Mouse (Mus musculus) stomach, adult 2 months (tissue): ENCODE results near the gene Krtap4-7. TPM values are rescaled to one million over a fixed set of nuclear protein-coding genes. Genes with fewer than 3 reads are reported as not detected.

Experiments used
- polyA plus RNA-seq: library from polyadenylated mRNA; depleted of rRNA; stranded (reverse); fragments of >200 nt; gene quantifications from 2 replicates; pipeline ENCODE4 v1.2.3, GENCODE M21; 2012; rRNA removed

Krtap4-7 gene
- polyA plus RNA-seq = not detected in 2 replicates

DNA sequence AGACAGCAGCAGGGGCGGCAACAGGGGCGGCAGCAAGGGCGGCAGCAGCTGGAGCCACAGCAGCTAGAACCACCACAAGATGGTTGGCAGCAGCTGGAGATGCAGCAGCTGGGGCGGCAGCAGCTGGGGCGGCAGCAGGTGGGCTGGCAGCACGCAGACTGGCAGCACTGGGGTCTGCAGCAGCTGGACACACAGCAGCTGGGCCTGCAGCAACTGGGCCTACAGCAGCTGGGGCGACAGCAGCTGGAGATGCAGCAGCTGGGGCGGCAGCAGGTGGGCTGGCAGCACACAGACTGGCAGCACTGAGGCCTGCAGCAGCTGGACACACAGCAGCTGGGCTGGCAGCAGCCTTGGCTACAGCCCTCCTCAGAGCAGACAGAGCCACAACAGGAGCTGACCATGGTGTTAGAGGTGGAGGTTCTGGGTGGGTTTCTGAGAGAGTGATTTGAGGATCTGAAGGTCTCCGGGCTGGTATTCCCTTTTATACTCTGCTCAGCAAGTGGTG, at the start of gene Krtap4-7:
Gene Krtap4-7 (minus strand): TSS at position 455 of the 505 bp plus-strand sequence.

GRCm38 (mm10) chr11:99690463-99690862, 46.6 kb upstream of the Krtap4-7 start, which contains the start of gene Gm14190:
Gene Gm14190, minus strand, starts transcription at chr11:99690740.

DNA sequence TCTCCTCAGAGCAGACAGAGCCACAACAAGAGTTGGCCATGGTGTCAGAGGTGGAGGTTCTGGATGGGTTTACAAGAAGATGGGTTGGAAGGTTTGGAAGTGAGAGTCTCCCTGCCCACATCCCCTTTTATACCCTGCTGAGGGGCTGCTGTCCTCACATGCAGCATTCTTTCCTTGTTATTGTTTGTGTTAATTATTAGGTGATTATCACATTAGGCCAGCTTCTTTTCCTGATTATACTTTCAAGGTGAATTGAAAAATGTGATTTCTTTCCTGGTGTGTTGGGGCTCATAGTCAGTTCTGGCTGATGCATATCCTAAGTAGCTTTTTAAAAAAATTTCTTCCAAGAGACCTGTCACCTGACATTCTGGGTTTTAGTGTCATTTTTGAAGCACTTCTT, 22.0 kb upstream of the Krtap4-7 start, which contains the start of gene Krtap4-6:
Gene Krtap4-6 (minus strand): TSS at position 101 of the 400 bp plus-strand sequence.

DNA sequence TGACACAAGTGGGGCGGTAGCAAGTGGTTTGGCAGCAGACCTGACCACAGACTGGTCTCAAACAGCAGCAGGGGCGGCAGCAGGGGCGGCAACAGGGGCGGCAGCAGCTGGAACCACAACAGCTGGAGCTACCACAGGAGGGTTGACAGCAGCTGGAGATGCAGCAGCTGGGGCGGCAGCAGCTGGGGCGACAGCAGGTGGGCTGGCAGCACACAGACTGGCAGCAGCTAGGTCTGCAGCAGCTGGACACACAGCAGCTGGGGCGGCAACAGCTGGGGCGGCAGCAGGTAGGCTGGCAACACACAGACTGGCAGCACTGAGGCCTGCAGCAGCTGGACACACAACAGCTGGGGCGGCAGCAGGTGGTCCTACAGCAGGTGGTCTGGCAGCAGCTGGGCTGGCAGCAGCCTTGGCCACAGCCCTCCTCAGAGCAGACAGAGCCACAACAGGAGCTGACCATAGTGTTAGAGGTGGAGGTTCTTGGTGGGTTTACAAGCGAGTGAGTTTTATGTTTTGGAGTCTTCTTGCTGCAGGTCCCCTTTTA, 14.7 kb upstream of the Krtap4-7 start, which contains the start of gene Gm11563:
Gene Gm11563 (minus strand): TSS at position 494 of the 544 bp plus-strand sequence.

GRCm38 (mm10) chr11:99650136-99650535, 6.2 kb upstream of the Krtap4-7 start, which contains the start of gene Gm11555:
Gene Gm11555, minus strand, starts transcription at chr11:99650236.

DNA sequence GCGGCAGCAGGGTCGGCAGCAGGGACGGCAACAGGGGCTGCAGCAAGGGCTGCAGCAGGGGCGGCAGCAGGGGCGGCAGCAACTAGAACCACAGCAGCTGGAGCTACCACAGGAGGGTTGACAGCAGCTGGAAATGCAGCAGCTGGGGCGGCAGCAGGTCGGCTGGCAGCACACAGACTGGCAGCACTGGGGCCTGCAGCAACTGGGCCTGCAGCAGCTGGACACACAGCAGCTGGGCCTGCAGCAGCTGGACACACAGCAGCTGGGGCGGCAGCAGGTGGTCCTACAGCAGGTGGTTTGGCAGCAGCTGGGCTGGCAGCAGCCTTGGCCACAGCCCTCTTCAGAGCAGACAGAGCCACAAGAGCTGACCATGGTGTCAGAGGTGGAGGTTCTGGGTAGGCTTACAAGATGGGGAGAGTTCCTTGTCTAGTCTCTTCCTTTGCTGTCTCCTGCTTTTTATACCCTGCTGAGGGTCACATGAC, 9.2 kb downstream of the Krtap4-7 start, which contains the start of gene Krtap4-2:
Gene Krtap4-2 (minus strand): TSS at position 432 of the 482 bp plus-strand sequence.

GRCm38 (mm10) chr11:99628138-99628537, 15.8 kb downstream of the Krtap4-7 start, which contains the start of gene Krtap4-1:
Gene Krtap4-1, minus strand, starts transcription at chr11:99628238.

GRCm38 (mm10) chr11:99620335-99620734, 23.6 kb downstream of the Krtap4-7 start, which contains the start of gene Gm11562:
Gene Gm11562, minus strand, starts transcription at chr11:99620435.

GRCm38 (mm10) chr11:99614796-99615363, 29.0 kb downstream of the Krtap4-7 start, which contains the start of gene Krtap2-4:
Gene Krtap2-4, minus strand, starts transcription at chr11:99614846.

DNA sequence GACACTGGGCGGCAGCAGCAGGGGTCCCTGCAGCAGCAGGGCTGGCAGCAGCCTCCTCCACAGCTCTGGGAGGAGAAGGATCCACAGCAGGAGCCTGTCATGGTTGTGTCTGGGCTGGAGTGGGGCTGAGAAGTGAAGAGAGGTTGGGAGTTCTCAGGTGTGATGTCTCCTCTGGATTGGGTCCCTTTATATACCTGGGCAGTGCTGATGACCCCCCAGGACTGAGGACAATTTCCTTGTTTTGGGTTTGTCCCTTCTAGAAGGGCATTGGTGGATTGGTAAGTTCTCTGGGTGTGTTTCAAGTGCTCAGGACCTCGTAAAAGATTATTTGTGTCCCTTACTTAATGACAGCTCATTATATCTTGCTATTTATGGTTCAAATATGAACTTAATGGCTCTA, 33.8 kb downstream of the Krtap4-7 start, which contains the start of gene Gm11937:
Gene Gm11937 (minus strand): TSS at position 101 of the 400 bp plus-strand sequence.

GRCm38 (mm10) chr11:99603208-99603607, 40.7 kb downstream of the Krtap4-7 start, which contains the start of gene Gm11938:
Gene Gm11938, minus strand, starts transcription at chr11:99603308.

DNA sequence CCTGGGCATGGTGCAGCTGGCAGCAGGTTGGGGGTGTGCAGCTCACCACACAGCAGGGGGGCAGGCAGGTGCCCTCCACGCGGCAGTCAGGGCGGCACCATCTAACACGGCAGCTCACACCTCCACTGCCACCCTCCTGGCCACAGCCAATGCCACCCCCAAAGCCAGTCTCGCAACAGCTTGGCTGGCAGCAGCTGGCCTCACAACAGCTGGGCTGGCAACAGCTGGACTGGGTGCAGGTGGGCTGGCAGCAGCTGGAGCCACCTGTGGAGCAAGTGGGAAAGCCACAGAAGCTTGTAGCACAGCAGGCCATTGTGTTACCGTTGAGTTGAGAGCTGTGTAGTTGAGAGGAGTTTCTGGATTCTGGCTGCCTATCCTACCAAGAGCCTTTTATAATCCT, 46.1 kb downstream of the Krtap4-7 start, which contains the start of gene Krtap9-3:
Gene Krtap9-3 (minus strand): TSS at position 364 of the 400 bp plus-strand sequence.

Other genes starting within 250 kb of the Krtap4-7 start
- gene Krt12, start 221.8 kb downstream of the Krtap4-7 start, polyA plus RNA-seq = 0.58 and 0.89 TPM in 2 replicates
- 24.2 and 29.7 TPM in 2 replicates for gene Krt20, start 205.9 kb downstream of the Krtap4-7 start, polyA plus RNA-seq
- gene Krt23, start 151.0 kb downstream of the Krtap4-7 start, polyA plus RNA-seq = 108 and 113 TPM in 2 replicates
- not detected in 2 replicates for gene Krt39, start 122.8 kb downstream of the Krtap4-7 start, polyA plus RNA-seq
- not detected in 2 replicates for gene Krt40, start 100.9 kb downstream of the Krtap4-7 start, polyA plus RNA-seq
- 0.44 TPM in 1 of 2 replicates, not detected in the other for gene Krtap3-3, start 93.2 kb downstream of the Krtap4-7 start, polyA plus RNA-seq
- gene Krtap3-2, start 87.2 kb downstream of the Krtap4-7 start, polyA plus RNA-seq = 0.81 and 3.3 TPM in 2 replicates
- not detected in 2 replicates for gene Gm11939, start 84.6 kb downstream of the Krtap4-7 start, polyA plus RNA-seq
- not detected in 2 replicates for gene Krtap3-1, start 77.5 kb downstream of the Krtap4-7 start, polyA plus RNA-seq
- not detected in 2 replicates for gene Krtap1-5, start 63.1 kb downstream of the Krtap4-7 start, polyA plus RNA-seq
- gene Krtap1-4, start 60.4 kb downstream of the Krtap4-7 start, polyA plus RNA-seq = 0.21 TPM in 1 of 2 replicates, not detected in the other
- gene Krtap1-3, start 52.8 kb downstream of the Krtap4-7 start, polyA plus RNA-seq = not detected in 2 replicates
- gene Krtap9-3, start 46.0 kb downstream of the Krtap4-7 start, polyA plus RNA-seq = not detected in 2 replicates
- gene Gm11938, start 40.8 kb downstream of the Krtap4-7 start, polyA plus RNA-seq = not detected in 2 replicates
- not detected in 2 replicates for gene Gm11937, start 33.9 kb downstream of the Krtap4-7 start, polyA plus RNA-seq
- gene Krtap2-4, start 29.2 kb downstream of the Krtap4-7 start, polyA plus RNA-seq = not detected in 2 replicates
- gene Gm11562, start 23.7 kb downstream of the Krtap4-7 start, polyA plus RNA-seq = not detected in 2 replicates
- not detected in 2 replicates for gene Krtap4-1, start 15.9 kb downstream of the Krtap4-7 start, polyA plus RNA-seq
- not detected in 2 replicates for gene Krtap4-2, start 9.0 kb downstream of the Krtap4-7 start, polyA plus RNA-seq
- gene Gm11555, start 6.1 kb upstream of the Krtap4-7 start, polyA plus RNA-seq = not detected in 2 replicates
- gene Gm11563, start 14.9 kb upstream of the Krtap4-7 start, polyA plus RNA-seq = not detected in 2 replicates
- gene Krtap4-6, start 21.9 kb upstream of the Krtap4-7 start, polyA plus RNA-seq = not detected in 2 replicates
- not detected in 2 replicates for gene Gm14190, start 46.7 kb upstream of the Krtap4-7 start, polyA plus RNA-seq
- gene Gm14180, start 90.2 kb upstream of the Krtap4-7 start, polyA plus RNA-seq = not detected in 2 replicates
- gene Gm11595, start 128.8 kb upstream of the Krtap4-7 start, polyA plus RNA-seq = not detected in 2 replicates
- gene Krtap4-8, start 136.6 kb upstream of the Krtap4-7 start, polyA plus RNA-seq = not detected in 2 replicates
- not detected in 2 replicates for gene Krtap4-9, start 141.1 kb upstream of the Krtap4-7 start, polyA plus RNA-seq
- not detected in 2 replicates for gene Gm11596, start 149.4 kb upstream of the Krtap4-7 start, polyA plus RNA-seq
- not detected in 2 replicates for gene Gm11569, start 154.8 kb upstream of the Krtap4-7 start, polyA plus RNA-seq
- gene Gm11554, start 160.4 kb upstream of the Krtap4-7 start, polyA plus RNA-seq = 0.25 TPM in 1 of 2 replicates, not detected in the other
- gene Krtap4-13, start 165.8 kb upstream of the Krtap4-7 start, polyA plus RNA-seq = 0.36 TPM in 1 of 2 replicates, not detected in the other
- not detected in 2 replicates for gene Gm11564, start 171.6 kb upstream of the Krtap4-7 start, polyA plus RNA-seq
- not detected in 2 replicates for gene 2300003K06Rik, start 194.0 kb upstream of the Krtap4-7 start, polyA plus RNA-seq
- not detected in 2 replicates for gene Krtap4-16, start 207.5 kb upstream of the Krtap4-7 start, polyA plus RNA-seq
- gene Gm11568, start 213.8 kb upstream of the Krtap4-7 start, polyA plus RNA-seq = not detected in 2 replicates
- gene Gm11559, start 220.4 kb upstream of the Krtap4-7 start, polyA plus RNA-seq = not detected in 2 replicates
- not detected in 2 replicates for gene Krtap9-1, start 229.3 kb upstream of the Krtap4-7 start, polyA plus RNA-seq
- gene Gm11567, start 235.1 kb upstream of the Krtap4-7 start, polyA plus RNA-seq = not detected in 2 replicates